Mouse (Mus musculus): ENCODE results near the gene Hyls1.

GRCm38 (mm10) chr9:35546745-35547144 lies 23.5 kb downstream of the Hyls1 start:
- no peak for TF ChIP-seq CTCF (IDR thresholded peaks at IDR 0.05; ENCODE audit: low read depth, low read length)
- TF ChIP-seq GATA1 (IDR thresholded peaks at IDR 0.05; ENCODE audit: borderline replicate concordance, low read length): no peak
- no peak for TF ChIP-seq GATA2 (IDR thresholded peaks at IDR 0.05; ENCODE audit: borderline replicate concordance, low read depth, low read length)
- no peak for TF ChIP-seq TAL1 (conservative IDR thresholded peaks at IDR 0.05; ENCODE audit: low read depth, low read length)
